Mouse (Mus musculus): Measurements from ENCODE around the gene Pate2. TPM values are rescaled to one million over a fixed set of nuclear protein-coding genes. Genes with fewer than 3 reads are reported as not detected.

Gene Pate2
- polyA plus RNA-seq, 1 experiment, result 0.33 TPM

DNA sequence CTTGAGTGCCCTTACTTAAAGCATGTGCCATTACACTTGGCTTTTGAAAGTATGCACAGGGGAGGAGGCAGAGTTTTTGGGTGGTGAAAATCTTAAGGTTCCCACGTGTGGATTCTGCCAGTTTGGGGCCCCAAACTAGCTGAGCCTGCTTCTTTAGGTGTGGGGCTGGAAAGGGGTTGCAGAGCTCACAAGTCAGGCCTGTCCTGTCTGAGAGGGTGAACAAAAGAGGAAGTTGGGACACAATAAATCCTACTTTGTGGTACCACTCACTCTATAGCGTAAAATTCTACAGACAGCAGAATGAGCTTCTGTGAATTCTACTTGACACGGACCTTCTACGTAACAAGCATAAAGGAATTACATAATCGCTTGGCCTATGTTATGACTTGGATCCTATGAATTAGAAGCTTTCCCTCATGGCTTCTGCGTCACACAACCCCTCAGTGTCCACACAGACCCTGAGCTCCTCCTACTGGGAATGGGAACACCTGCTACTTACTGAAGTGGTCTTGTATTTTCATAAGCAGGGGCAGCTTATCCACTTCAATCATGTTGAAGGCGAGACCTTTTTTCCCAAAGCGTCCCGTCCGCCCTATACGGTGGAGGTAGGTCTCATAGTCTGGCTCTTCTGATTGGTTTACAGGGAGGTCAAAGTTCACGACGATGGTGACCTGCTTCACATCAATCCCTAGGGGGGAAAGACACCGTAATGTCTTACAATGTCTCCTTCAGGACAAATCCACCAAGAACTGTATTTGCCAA lies 26.8 kb upstream of the Pate2 start:
- no peak for TF ChIP-seq GATA1 (IDR thresholded peaks at IDR 0.05; ENCODE audit: low read length)

DNA sequence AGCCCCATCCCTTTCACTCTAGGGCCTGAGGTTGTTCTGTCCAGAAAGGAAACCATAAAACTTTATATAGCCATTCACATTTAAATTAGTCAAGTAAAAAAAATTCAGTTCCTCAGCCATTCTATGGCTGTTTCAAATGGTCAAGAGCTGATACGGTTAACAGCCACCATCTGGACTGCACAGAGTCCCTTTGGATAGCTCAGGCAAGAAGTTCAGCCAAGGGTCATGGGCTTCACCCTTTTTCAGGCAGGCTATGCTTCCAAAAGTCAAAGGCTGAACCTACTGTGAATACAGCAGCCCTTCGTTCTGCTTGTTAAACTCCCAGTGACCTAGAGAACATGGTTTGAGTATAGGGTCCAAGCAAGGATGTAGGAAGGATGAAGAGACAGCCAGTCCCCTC lies 25.4 kb upstream of the Pate2 start:
- TF ChIP-seq GATA1 (IDR thresholded peaks at IDR 0.05; ENCODE audit: low read length), result no peak

DNA sequence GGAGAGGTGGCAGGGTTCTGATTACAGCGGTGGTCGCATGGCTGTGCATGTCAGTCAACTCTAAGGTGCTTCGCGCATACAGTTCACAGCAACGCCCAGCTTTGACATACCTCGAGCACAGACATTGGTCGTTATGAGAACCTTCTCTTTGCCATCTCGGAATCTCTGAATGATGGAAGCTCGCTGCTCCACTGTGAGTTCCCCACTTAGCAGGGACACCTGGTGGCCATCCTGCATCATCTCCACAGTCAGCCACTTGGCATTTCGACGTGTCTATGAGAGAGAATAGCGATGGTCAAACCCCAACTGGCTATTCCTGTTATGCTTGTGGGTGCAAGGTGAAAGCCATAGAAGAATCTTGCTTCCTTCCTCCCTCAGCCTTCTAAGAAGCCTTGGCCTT lies 24.4 kb upstream of the Pate2 start:
- TF ChIP-seq GATA1 (IDR thresholded peaks at IDR 0.05; ENCODE audit: low read length), result no peak

- TF ChIP-seq GATA1 (IDR thresholded peaks at IDR 0.05; ENCODE audit: low read length), result no peak
Measured at GRCm38 (mm10) chr9:35546745-35547144, 23.3 kb upstream of the Pate2 start.

- TF ChIP-seq GATA1 (IDR thresholded peaks at IDR 0.05; ENCODE audit: low read length), result no peak
Measured at GRCm38 (mm10) chr9:35548455-35548854, 21.6 kb upstream of the Pate2 start.

- no peak for TF ChIP-seq GATA1 (IDR thresholded peaks at IDR 0.05; ENCODE audit: low read length)
Measured at GRCm38 (mm10) chr9:35556494-35557102, 13.5 kb upstream of the Pate2 start.

DNA sequence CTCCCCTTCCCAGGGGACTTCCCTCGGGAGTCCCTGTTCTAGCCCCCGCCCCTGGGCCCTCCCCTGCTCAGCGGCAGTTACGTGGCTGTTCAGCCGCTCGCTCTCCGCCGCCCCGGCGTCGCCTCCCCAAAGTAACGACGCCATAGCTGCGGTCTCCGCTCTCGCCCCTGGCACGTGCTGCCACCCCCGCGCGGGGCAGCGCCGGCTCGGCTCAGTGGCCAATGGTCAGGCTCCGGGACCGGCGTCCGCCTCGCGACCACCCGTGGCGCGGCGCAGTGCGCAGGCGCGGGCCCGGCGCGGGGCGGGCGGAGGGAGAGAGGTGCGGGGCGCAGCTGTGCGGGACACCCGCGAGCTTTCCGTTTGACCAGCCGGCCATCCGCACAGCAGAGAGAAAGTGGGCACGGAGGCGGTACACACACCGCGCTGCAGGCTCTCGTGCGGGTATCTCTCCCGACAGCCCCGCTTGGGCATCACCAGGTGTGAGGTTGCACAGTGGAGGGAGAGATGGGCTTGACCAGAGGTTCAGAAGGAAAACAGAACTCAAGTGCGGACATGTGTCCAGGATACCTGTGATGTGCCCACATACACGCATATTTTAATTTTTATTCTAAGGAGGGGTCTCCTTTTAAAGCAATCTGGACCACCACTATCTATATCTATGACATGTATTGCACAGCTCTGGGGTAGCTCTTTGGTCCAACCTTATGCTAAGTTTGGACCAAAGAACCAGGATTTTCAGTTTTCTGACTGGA lies 11.7 kb upstream of the Pate2 start, which contains the start of the genes Ddx25 and Pus3:
TSS of gene Ddx25 (minus strand) at position 272 of the 752 bp plus-strand sequence.
TSS of gene Pus3 (plus strand) at position 339 of the 752 bp plus-strand sequence.
- TF ChIP-seq GATA1 (IDR thresholded peaks at IDR 0.05; ENCODE audit: low read length), result no peak

GRCm38 (mm10) chr9:35559009-35559890 lies 10.8 kb upstream of the Pate2 start:
- no peak for TF ChIP-seq GATA1 (IDR thresholded peaks at IDR 0.05; ENCODE audit: low read length)

DNA sequence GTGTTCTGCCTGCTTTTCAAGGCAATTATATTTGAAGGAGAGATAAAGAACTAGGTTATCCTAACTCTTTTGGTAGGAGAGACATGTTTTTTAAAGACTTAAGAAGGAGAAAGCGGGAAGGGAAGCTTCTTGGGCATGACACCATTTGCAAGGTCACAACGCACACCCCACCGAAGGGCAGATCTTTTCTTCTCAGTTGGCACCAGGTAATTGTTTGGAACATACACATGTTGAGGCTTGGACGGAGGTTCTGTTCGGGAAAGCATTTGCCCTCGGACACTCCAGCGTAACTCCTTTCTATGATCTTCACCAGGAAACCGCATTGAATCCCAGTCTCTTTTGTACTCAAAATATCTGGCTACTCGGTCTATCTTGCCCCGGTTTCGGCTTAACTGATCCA lies 9.0 kb upstream of the Pate2 start:
- no peak for TF ChIP-seq GATA1 (IDR thresholded peaks at IDR 0.05; ENCODE audit: low read length)

GRCm38 (mm10) chr9:35561583-35561982 lies 8.5 kb upstream of the Pate2 start:
- TF ChIP-seq GATA1 (IDR thresholded peaks at IDR 0.05; ENCODE audit: low read length), result no peak

DNA sequence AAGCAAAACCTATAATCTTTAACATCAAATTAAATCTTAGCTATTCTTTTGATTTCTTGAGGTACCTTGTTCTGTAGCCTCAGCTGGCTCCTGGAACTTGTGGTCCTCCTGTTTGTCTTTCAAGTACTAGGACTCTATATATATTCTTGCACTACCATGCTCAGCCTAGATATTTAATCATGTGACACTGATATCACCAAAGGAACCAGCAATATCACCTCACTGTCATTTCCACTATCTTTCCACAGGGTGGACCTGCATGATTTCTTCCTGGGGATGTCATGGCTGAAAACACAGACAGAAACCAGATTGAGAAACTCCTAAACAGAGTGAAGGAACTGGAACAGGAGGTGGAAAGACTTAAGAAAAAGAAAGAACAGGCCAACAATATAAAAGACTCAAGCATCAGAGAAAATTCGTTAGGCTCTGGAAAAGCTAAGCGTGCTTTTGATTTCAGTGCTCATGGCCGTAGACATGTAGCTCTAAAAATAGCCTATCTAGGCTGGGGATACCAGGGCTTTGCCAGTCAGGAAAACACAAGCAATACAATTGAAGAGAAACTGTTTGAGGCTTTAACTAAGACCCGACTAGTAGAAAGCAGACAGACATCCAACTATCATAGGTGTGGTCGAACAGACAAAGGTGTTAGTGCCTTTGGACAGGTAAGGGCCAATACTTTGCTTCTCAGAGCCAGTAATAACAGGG lies 5.4 kb upstream of the Pate2 start:
- no peak for TF ChIP-seq GATA1 (IDR thresholded peaks at IDR 0.05; ENCODE audit: low read length)

DNA sequence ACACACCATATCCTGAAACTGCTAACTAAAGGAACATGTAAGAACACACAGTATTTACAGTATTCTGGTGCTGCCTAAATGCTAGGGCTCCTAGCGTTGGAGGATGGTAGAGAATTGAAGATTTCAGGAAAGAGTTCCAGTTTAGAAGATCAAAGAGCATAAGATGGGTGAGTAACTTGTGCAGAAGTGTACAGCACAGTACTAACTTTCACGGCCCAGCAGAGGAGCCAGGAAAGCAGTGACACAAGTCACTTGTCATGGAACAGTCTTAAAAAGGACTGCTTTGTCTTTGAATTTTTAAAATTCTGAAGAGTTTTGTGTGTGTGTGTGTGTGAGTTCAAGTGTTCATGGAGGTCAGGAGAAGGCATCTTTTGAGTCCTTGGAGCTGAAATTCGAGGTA lies 2.1 kb upstream of the Pate2 start:
- no peak for TF ChIP-seq GATA1 (IDR thresholded peaks at IDR 0.05; ENCODE audit: low read length)

- no peak for TF ChIP-seq GATA1 (IDR thresholded peaks at IDR 0.05; ENCODE audit: low read length)
Measured at GRCm38 (mm10) chr9:35570663-35571062, 579 bp downstream of the Pate2 start.

- no peak for TF ChIP-seq GATA1 (IDR thresholded peaks at IDR 0.05; ENCODE audit: low read length)
Measured at GRCm38 (mm10) chr9:35574416-35574815, 4.3 kb downstream of the Pate2 start.

DNA sequence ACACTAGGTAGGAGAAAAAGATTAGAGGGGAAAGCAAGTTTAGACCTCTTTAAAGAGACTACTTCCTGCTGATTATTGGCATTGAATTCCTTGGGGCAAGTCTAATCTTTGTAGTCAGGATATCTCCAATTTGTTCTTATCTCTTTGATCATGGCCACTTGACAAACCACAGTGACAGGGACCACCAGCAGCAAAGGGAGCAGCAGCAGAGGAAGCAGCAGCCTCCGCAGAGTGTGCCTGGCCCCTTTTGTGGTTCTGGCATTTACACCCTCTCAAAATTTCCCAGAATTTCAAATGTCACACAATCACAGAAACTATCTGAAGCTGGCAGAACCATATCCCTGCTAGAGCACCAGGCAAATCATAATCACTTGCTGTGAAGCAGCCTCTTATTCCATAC lies 17.6 kb downstream of the Pate2 start:
- TF ChIP-seq GATA1 (IDR thresholded peaks at IDR 0.05; ENCODE audit: low read length), result no peak

Measured in G1E-ER4 (cell line).